ENCODE assay signal across 20 mouse cellular contexts in the genomic region with DNA sequence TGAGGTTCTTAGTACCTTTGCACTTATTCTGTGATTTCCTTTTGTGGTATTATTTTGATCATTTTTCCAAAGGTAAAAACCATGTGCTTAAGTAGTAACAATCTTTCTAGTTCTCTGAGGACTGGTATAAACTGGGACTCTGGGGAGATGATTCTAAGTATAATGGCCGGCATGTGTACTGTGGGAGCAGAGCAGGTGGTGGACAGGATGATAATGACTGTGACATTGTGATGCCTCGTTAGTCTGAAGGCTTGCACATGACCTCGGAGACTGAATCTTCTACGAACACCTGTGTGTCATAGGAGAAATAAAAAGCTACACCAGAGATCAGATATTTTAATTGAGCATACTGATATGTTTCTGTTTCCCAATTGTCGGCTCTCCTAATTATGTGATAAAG.
DNase-seq lines count a peak whose midpoint lies in the region; ATAC-seq lines count a peak whose summit lies in the region.
"Had no signal": no experiment of that assay in that cellular context is flagged by ENCODE, and none has a peak within 500 bp of the region (broad histone marks: within the 10 kb centered on the region; RNA-seq: fewer than 3 reads in every experiment).

No protein-coding gene starts in this region.

- H3K9ac ChIP-seq in embryonic facial prominence, embryonic 14.5 days (ENCODE audit: low read depth, low read length) = no peak overlapping the region
- H3K9ac ChIP-seq in limb, embryonic 13.5 days = no peak overlapping the region
- H3K9ac ChIP-seq: embryonic facial prominence, embryonic 13.5 days; forebrain, embryonic 12.5 days had no signal

- H3K9me3 ChIP-seq in embryonic facial prominence, embryonic 14.5 days (ENCODE audit: control insufficient read depth, low read length) = no peaks in the 10 kb centered on the region
- H3K9me3 ChIP-seq in embryonic facial prominence, embryonic 10.5 days = no peaks in the 10 kb centered on the region
- H3K9me3 ChIP-seq in limb, embryonic 13.5 days = no peaks in the 10 kb centered on the region
- no peaks in the 10 kb centered on the region for H3K9me3 ChIP-seq in limb, embryonic 10.5 days (replicated peaks)
- H3K9me3 ChIP-seq: embryonic facial prominence, embryonic 13.5 days; forebrain, embryonic 10.5 days; forebrain, embryonic 12.5 days had no signal

- ATAC-seq in embryonic facial prominence, embryonic 14.5 days (ENCODE audit: low read depth) = peak; percentile 67; the same call in 1 of the 2 replicates
- ATAC-seq in limb, embryonic 13.5 days (ENCODE audit: low FRiP score, low read depth) = peak; percentile 40; the same call in 1 of the 2 replicates
- ATAC-seq in inflammation-experienced regulatory T-cells, adult 6 months = no peak
- ATAC-seq: forebrain, embryonic 16.5 days had no signal

- H3K4me3 ChIP-seq in embryonic facial prominence, embryonic 14.5 days (ENCODE audit: low read depth, low read length) = no peak overlapping the region
- H3K4me3 ChIP-seq in embryonic facial prominence, embryonic 10.5 days = no peak overlapping the region
- H3K4me3 ChIP-seq in limb, embryonic 13.5 days = no peak overlapping the region
- H3K4me3 ChIP-seq in limb, embryonic 10.5 days = no peak overlapping the region
- H3K4me3 ChIP-seq: embryonic facial prominence, embryonic 13.5 days; erythroblast, embryonic 14.5 days; forebrain, embryonic 10.5 days; forebrain, embryonic 12.5 days had no signal

- WGBS in embryonic facial prominence, embryonic 14.5 days = 66% methylated on average over 5 of the region's 5 CpGs
- 76% methylated on average over 5 of the region's 5 CpGs for WGBS in embryonic facial prominence, embryonic 10.5 days
- WGBS in limb, embryonic 13.5 days = 69% methylated on average over 5 of the region's 5 CpGs
- WGBS in limb, embryonic 10.5 days = 80% methylated on average over 5 of the region's 5 CpGs

- no peak for DNase-seq in embryonic facial prominence, embryonic 14.5 days (ENCODE audit: low spot score)
- no peak for DNase-seq in embryonic facial prominence, embryonic 10.5 days (ENCODE audit: low spot score)
- no peak for DNase-seq in limb, embryonic 10.5 days (ENCODE audit: low spot score)
- DNase-seq in retina, embryonic 14.5 days (ENCODE audit: low spot score) = peak; percentile 7
- no peak for DNase-seq in retina, postnatal 1 day
- DNase-seq: adrenal gland, adult 2 months; adrenal gland, postnatal 10 days; adrenal gland, postnatal 25 days; cerebellum, adult 11 months; cerebellum, adult 18-20 months; cerebellum, adult 8-10 months; cerebellum, adult 9-11 months; cerebellum, postnatal 14 days had no signal

- H3K27ac ChIP-seq in embryonic facial prominence, embryonic 14.5 days (replicated peaks; ENCODE audit: low read depth, low read length) = no peak overlapping the region
- no peak overlapping the region for H3K27ac ChIP-seq in embryonic facial prominence, embryonic 10.5 days (replicated peaks)
- no peak overlapping the region for H3K27ac ChIP-seq in limb, embryonic 13.5 days
- no peak overlapping the region for H3K27ac ChIP-seq in limb, embryonic 10.5 days
- H3K27ac ChIP-seq: embryonic facial prominence, embryonic 13.5 days; forebrain, embryonic 10.5 days; forebrain, embryonic 12.5 days had no signal

- H3K27me3 ChIP-seq in embryonic facial prominence, embryonic 14.5 days (replicated peaks; ENCODE audit: control insufficient read depth, insufficient read depth, low read length) = no peaks in the 10 kb centered on the region
- no peaks in the 10 kb centered on the region for H3K27me3 ChIP-seq in embryonic facial prominence, embryonic 10.5 days (replicated peaks; ENCODE audit: low read depth, poor library complexity, severe bottlenecking)
- H3K27me3 ChIP-seq in limb, embryonic 13.5 days = no peaks in the 10 kb centered on the region
- H3K27me3 ChIP-seq in limb, embryonic 10.5 days (ENCODE audit: low read depth, poor library complexity, severe bottlenecking) = no peaks in the 10 kb centered on the region
- H3K27me3 ChIP-seq: embryonic facial prominence, embryonic 13.5 days; forebrain, embryonic 12.5 days had no signal

- H3K36me3 ChIP-seq in embryonic facial prominence, embryonic 14.5 days (ENCODE audit: control insufficient read depth, insufficient read depth, low read length) = no peaks in the 10 kb centered on the region
- H3K36me3 ChIP-seq in embryonic facial prominence, embryonic 10.5 days (replicated peaks) = no peaks in the 10 kb centered on the region
- H3K36me3 ChIP-seq in limb, embryonic 13.5 days = no peaks in the 10 kb centered on the region
- H3K36me3 ChIP-seq in limb, embryonic 10.5 days = no peaks in the 10 kb centered on the region
- H3K36me3 ChIP-seq: embryonic facial prominence, embryonic 13.5 days; forebrain, embryonic 10.5 days; forebrain, embryonic 12.5 days had no signal

- H3K4me1 ChIP-seq in embryonic facial prominence, embryonic 14.5 days (ENCODE audit: control insufficient read depth, insufficient read depth, low read length) = no peaks in the 10 kb centered on the region
- no peaks in the 10 kb centered on the region for H3K4me1 ChIP-seq in embryonic facial prominence, embryonic 10.5 days
- H3K4me1 ChIP-seq in limb, embryonic 13.5 days = no peaks in the 10 kb centered on the region
- no peaks in the 10 kb centered on the region for H3K4me1 ChIP-seq in limb, embryonic 10.5 days
- H3K4me1 ChIP-seq: embryonic facial prominence, embryonic 13.5 days; forebrain, embryonic 12.5 days had no signal

- no peak overlapping the region for H3K4me2 ChIP-seq in embryonic facial prominence, embryonic 14.5 days (ENCODE audit: low read depth, low read length)
- no peak overlapping the region for H3K4me2 ChIP-seq in limb, embryonic 13.5 days (replicated peaks)
- H3K4me2 ChIP-seq: embryonic facial prominence, embryonic 13.5 days; forebrain, embryonic 12.5 days had no signal
